Mouse (Mus musculus): ENCODE measurements around the gene Gemin7. TPM values are rescaled to one million over a fixed set of nuclear protein-coding genes. Genes with fewer than 3 reads are reported as not detected.

The Gemin7 gene
- polyA plus RNA-seq, 2 experiments = 34.8 to 83.1 TPM

- ATAC-seq (ENCODE audit: insufficient read depth) (no peak), DNase-seq (ENCODE audit: low read depth in 3 of 3, low spot score in 3 of 3) (no peak)
- Histone ChIP-seq H3K9me3 (ENCODE audit: control insufficient read depth, low read length) (no peaks in the 10 kb centered on the region), H3K27ac (no peak overlapping the region), H3K4me2 (ENCODE audit: low read depth) (peak overlapping the region; percentile 85), H3K4me1 (replicated peaks; ENCODE audit: control insufficient read depth in 2 of 2, insufficient read depth in 2 of 2, low read length in 1 of 2) (peaks cover 28 to 30% of the 10 kb centered on the region in 2 experiments), H3K27me3 (ENCODE audit: control insufficient read depth, insufficient read depth, low read length) (no peaks in the 10 kb centered on the region; the same call in 1 of the 2 replicates), H3K4me3 (ENCODE audit: insufficient read depth in 1 of 2, low read depth in 2 of 2, low read length in 2 of 2) (peak overlapping the region; percentile 31 to 56), H3K9ac (replicated peaks) (peak overlapping the region; percentile 58), H3K36me3 (replicated peaks; ENCODE audit: control insufficient read depth, insufficient read depth, low read depth) (no peaks in the 10 kb centered on the region; the same call in 1 of the 2 replicates)
- WGBS (ENCODE audit: insufficient replicate concordance) = 8% methylated on average over 10 of the region's 10 CpGs
- TF ChIP-seq CTCF (IDR thresholded peaks at IDR 0.05; ENCODE audit: low read depth) = no peak
- TF ChIP-seq EP300 (IDR thresholded peaks at IDR 0.05; ENCODE audit: low read depth) = no peak
These were observed 551 bp upstream of the Gemin7 start for GRCm38 (mm10) chr7:19577877-19578414.

- peak overlapping the region; percentile 37 for H3K9ac ChIP-seq (replicated peaks)
- peaks cover 40 to 41% of the 10 kb centered on the region in 2 experiments for H3K4me1 ChIP-seq (replicated peaks; ENCODE audit: control insufficient read depth in 2 of 2, insufficient read depth in 2 of 2, low read length in 1 of 2)
- 33% methylated on average over 3 of the region's 3 CpGs for WGBS (ENCODE audit: insufficient replicate concordance)
These were observed 1.8 kb downstream of the Gemin7 start for GRCm38 (mm10) chr7:19575559-19575958.

GRCm38 (mm10) chr7:19573776-19574140 lies 3.6 kb downstream of the Gemin7 start:
- H3K9ac ChIP-seq (replicated peaks) = peak overlapping the region; percentile 94
- TF ChIP-seq CTCF (IDR thresholded peaks at IDR 0.05; ENCODE audit: low read depth) = no peak
- no peak for TF ChIP-seq EP300 (IDR thresholded peaks at IDR 0.05; ENCODE audit: low read depth)
- peak overlapping the region; percentile 87 for H3K27ac ChIP-seq
- 22% methylated on average over 16 of the region's 16 CpGs for WGBS (ENCODE audit: insufficient replicate concordance)
- no peaks in the 10 kb centered on the region for H3K9me3 ChIP-seq (ENCODE audit: control insufficient read depth, low read length)
- H3K4me3 ChIP-seq (ENCODE audit: insufficient read depth in 1 of 2, low read depth in 2 of 2, low read length in 2 of 2) = peak overlapping the region; percentile 88 to 92
- ATAC-seq (ENCODE audit: insufficient read depth) (no peak), DNase-seq (ENCODE audit: low read depth in 3 of 3, low spot score in 3 of 3) (no peak)
- peaks cover 9% of the 10 kb centered on the region for H3K36me3 ChIP-seq (replicated peaks; ENCODE audit: control insufficient read depth, insufficient read depth, low read depth)
- H3K4me2 ChIP-seq (ENCODE audit: low read depth) = peak overlapping the region; percentile 90
- H3K27me3 ChIP-seq (ENCODE audit: control insufficient read depth, insufficient read depth, low read length) = no peaks in the 10 kb centered on the region; the same call in 1 of the 2 replicates
- peaks cover 40 to 41% of the 10 kb centered on the region in 2 experiments for H3K4me1 ChIP-seq (replicated peaks; ENCODE audit: control insufficient read depth in 2 of 2, insufficient read depth in 2 of 2, low read length in 1 of 2)

More at GRCm38 (mm10) chr7:19575559-19575958, 1.8 kb downstream of the Gemin7 start:
- H3K4me3 ChIP-seq (ENCODE audit: insufficient read depth in 1 of 2, low read depth in 2 of 2, low read length in 2 of 2) = no peak overlapping the region
- H3K27me3 ChIP-seq (ENCODE audit: control insufficient read depth, insufficient read depth, low read length) = no peaks in the 10 kb centered on the region; the same call in 1 of the 2 replicates
- H3K4me2 ChIP-seq (ENCODE audit: low read depth) = peak overlapping the region; percentile 42; the same call in 1 of the 2 replicates
- no peaks in the 10 kb centered on the region for H3K9me3 ChIP-seq (ENCODE audit: control insufficient read depth, low read length)
- TF ChIP-seq CTCF (IDR thresholded peaks at IDR 0.05; ENCODE audit: low read depth) (no peak), EP300 (IDR thresholded peaks at IDR 0.05; ENCODE audit: low read depth) (no peak)
- no peak for DNase-seq (ENCODE audit: low read depth in 3 of 3, low spot score in 3 of 3)
- H3K27ac ChIP-seq = peak overlapping the region; percentile 52
- ATAC-seq (ENCODE audit: insufficient read depth) = no peak
- peaks cover 3% of the 10 kb centered on the region for H3K36me3 ChIP-seq (replicated peaks; ENCODE audit: control insufficient read depth, insufficient read depth, low read depth)

- Histone ChIP-seq H3K36me3 (replicated peaks; ENCODE audit: control insufficient read depth, insufficient read depth, low read depth) (peaks cover 9% of the 10 kb centered on the region), H3K9ac (replicated peaks) (peak overlapping the region; percentile 94), H3K27ac (peak overlapping the region; percentile 87), H3K27me3 (ENCODE audit: control insufficient read depth, insufficient read depth, low read length) (no peaks in the 10 kb centered on the region; the same call in 1 of the 2 replicates), H3K4me2 (ENCODE audit: low read depth) (peak overlapping the region; percentile 90), H3K4me3 (ENCODE audit: insufficient read depth in 1 of 2, low read depth in 2 of 2, low read length in 2 of 2) (peak overlapping the region; percentile 88 to 92), H3K4me1 (replicated peaks; ENCODE audit: control insufficient read depth in 2 of 2, insufficient read depth in 2 of 2, low read length in 1 of 2) (peaks cover 37 to 39% of the 10 kb centered on the region in 2 experiments), H3K9me3 (ENCODE audit: control insufficient read depth, low read length) (no peaks in the 10 kb centered on the region)
- peak; percentile 55 to 69 (median 64) for DNase-seq (ENCODE audit: low read depth in 3 of 3, low spot score in 3 of 3)
- TF ChIP-seq EP300 (IDR thresholded peaks at IDR 0.05; ENCODE audit: low read depth) (no peak), CTCF (IDR thresholded peaks at IDR 0.05; ENCODE audit: low read depth) (peak; percentile 20; the same call in 1 of the 2 replicates)
- 1% methylated on average over 53 of the region's 53 CpGs for WGBS (ENCODE audit: insufficient replicate concordance)
- ATAC-seq (ENCODE audit: insufficient read depth) = peak; percentile 90
These were observed 4.2 kb downstream of the Gemin7 start for GRCm38 (mm10) chr7:19572926-19573775.

GRCm38 (mm10) chr7:19569647-19570046 lies 7.7 kb downstream of the Gemin7 start:
- H3K9me3 ChIP-seq (ENCODE audit: control insufficient read depth, low read length) = no peaks in the 10 kb centered on the region
- ATAC-seq (ENCODE audit: insufficient read depth) = no peak
- H3K27ac ChIP-seq = no peak overlapping the region
- no peak overlapping the region for H3K4me3 ChIP-seq (ENCODE audit: insufficient read depth in 1 of 2, low read depth in 2 of 2, low read length in 2 of 2)
- peaks cover 21% of the 10 kb centered on the region for H3K36me3 ChIP-seq (replicated peaks; ENCODE audit: control insufficient read depth, insufficient read depth, low read depth)
- no peak overlapping the region; the same call in 1 of the 2 replicates for H3K9ac ChIP-seq (replicated peaks)
- TF ChIP-seq EP300 (IDR thresholded peaks at IDR 0.05; ENCODE audit: low read depth) (no peak), CTCF (IDR thresholded peaks at IDR 0.05; ENCODE audit: low read depth) (no peak)
- WGBS (ENCODE audit: insufficient replicate concordance) = 69% methylated on average over 3 of the region's 3 CpGs
- no peak overlapping the region for H3K4me2 ChIP-seq (ENCODE audit: low read depth)
- no peaks in the 10 kb centered on the region for H3K27me3 ChIP-seq (ENCODE audit: control insufficient read depth, insufficient read depth, low read length)
- no peak for DNase-seq (ENCODE audit: low read depth in 3 of 3, low spot score in 3 of 3)
- H3K4me1 ChIP-seq (replicated peaks; ENCODE audit: control insufficient read depth in 2 of 2, insufficient read depth in 2 of 2, low read length in 1 of 2) = peaks cover 23 to 25% of the 10 kb centered on the region in 2 experiments
